Mouse (Mus musculus) cerebellum, adult 9-11 months (tissue): ENCODE data around the gene Olfr668.
"Not testable (repeated sequence)": the region's sequence is repeated elsewhere in the genome, so short reads cannot be mapped to it uniquely, and the experiment has no call there.

Source experiments
- DNase-seq: peaks from one replicate; pipeline ENCODE4 v3.0.0; 2022

Olfr668 gene

GRCm38 (mm10) chr7:104927957-104928356 is at the start of gene Olfr668:
Gene Olfr668 (minus strand): TSS chr7:104928057.
- no peak for DNase-seq

- DNase-seq, result not testable (repeated sequence)
Measured at GRCm38 (mm10) chr7:104972507-104972906, 44.6 kb upstream of the Olfr668 start.

- no peak for DNase-seq
Measured at GRCm38 (mm10) chr7:104962520-104962919, 34.7 kb upstream of the Olfr668 start, which contains the start of gene Olfr670. Gene Olfr670 (minus strand): TSS chr7:104962620.

GRCm38 (mm10) chr7:104950234-104950633 is 22.4 kb upstream of the Olfr668 start:
- DNase-seq, result not testable (repeated sequence)

GRCm38 (mm10) chr7:104933940-104934339 is 6.1 kb upstream of the Olfr668 start, which contains the start of gene Olfr669:
Gene Olfr669 (plus strand): TSS chr7:104934240.
- DNase-seq, result no peak

- no peak for DNase-seq
Measured at GRCm38 (mm10) chr7:104921382-104921781, 6.5 kb downstream of the Olfr668 start, which contains the start of gene Olfr667. Gene Olfr667 (minus strand): TSS chr7:104921482.

- no peak for DNase-seq
Measured at GRCm38 (mm10) chr7:104895852-104896251, 32.0 kb downstream of the Olfr668 start, which contains the start of gene Olfr666. Gene Olfr666 (minus strand): TSS chr7:104895952.

GRCm38 (mm10) chr7:104877731-104878130 is 50.1 kb downstream of the Olfr668 start, which contains the start of gene Olfr665:
Gene Olfr665 (plus strand): TSS chr7:104878031.
- no peak for DNase-seq
